ENCODE assay signal across 12 mouse cellular contexts in the genomic region with DNA sequence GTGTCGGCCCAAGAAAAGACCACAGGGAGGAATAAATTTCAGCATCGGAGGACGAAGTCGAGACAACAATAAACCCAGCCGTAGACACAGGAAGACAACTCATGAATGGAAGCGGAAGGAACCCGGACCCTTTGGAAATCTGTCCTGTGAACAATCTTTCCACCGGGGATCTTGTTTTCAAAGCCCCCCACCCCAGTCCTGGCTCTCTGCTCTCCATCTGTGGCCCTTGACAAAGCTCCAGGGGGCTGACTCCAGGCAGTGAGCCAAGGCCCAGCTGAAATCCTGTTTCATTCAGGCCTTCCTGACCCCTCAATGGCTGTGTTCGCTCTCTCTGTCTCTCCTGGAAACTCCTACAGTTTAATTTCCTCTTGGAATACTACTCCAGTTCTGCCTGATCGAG.
DNase-seq lines count a peak whose midpoint lies in the region; ATAC-seq and TF ChIP-seq lines count a peak whose summit lies in the region.
"Had no signal": no experiment of that assay in that cellular context is flagged by ENCODE, and none has a peak within 500 bp of the region (broad histone marks: within the 10 kb centered on the region; RNA-seq: fewer than 3 reads in every experiment).

No protein-coding gene starts in this region.

- H3K9me3 ChIP-seq in forebrain, postnatal 0 days (ENCODE audit: low read length), result no peaks in the 10 kb centered on the region
- H3K9me3 ChIP-seq in forebrain, embryonic 12.5 days, result no peaks in the 10 kb centered on the region
- H3K9me3 ChIP-seq in heart, embryonic 16.5 days (replicated peaks; ENCODE audit: control insufficient read depth, low read length), result peaks cover 5% of the 10 kb centered on the region
- no peaks in the 10 kb centered on the region for H3K9me3 ChIP-seq in neural tube, embryonic 13.5 days

- peak; percentile 25; the same call in 1 of the 2 replicates for ATAC-seq in forebrain, postnatal 0 days
- ATAC-seq in forebrain, embryonic 12.5 days (ENCODE audit: low FRiP score), result no peak
- ATAC-seq in heart, embryonic 16.5 days (replicated peaks; ENCODE audit: extremely low read depth, insufficient read depth, low FRiP score), result 0 out of 2 replicates have a peak, but pooled peaks have one; percentile 11
- ATAC-seq in neural tube, embryonic 13.5 days (ENCODE audit: low read depth), result peak; percentile 53

- peak; percentile 34 for DNase-seq in forebrain, postnatal 0 days
- peak; percentile 18 to 56 for DNase-seq in lung, postnatal 4 days
- no peak for DNase-seq in lung, adult 2 months
- no peak for DNase-seq in cerebellum, adult 18-20 months
- DNase-seq in adrenal gland, postnatal 36 days, result no peak
- DNase-seq: B cell, adult 2 months; lung, postnatal 14 days had no signal

- no peak overlapping the region for H3K27ac ChIP-seq in forebrain, postnatal 0 days (ENCODE audit: low read depth, low read length)
- H3K27ac ChIP-seq in forebrain, embryonic 12.5 days, result no peak overlapping the region
- peak overlapping the region; percentile 2; the same call in 1 of the 2 replicates for H3K27ac ChIP-seq in heart, embryonic 16.5 days (ENCODE audit: low read length)
- no peak overlapping the region for H3K27ac ChIP-seq in neural tube, embryonic 13.5 days (replicated peaks)
- H3K27ac ChIP-seq: embryonic facial prominence, embryonic 13.5 days; heart, adult 2 months had no signal

- H3K4me3 ChIP-seq in forebrain, postnatal 0 days (ENCODE audit: low read depth, low read length), result no peak overlapping the region
- H3K4me3 ChIP-seq in forebrain, embryonic 12.5 days (replicated peaks), result no peak overlapping the region
- no peak overlapping the region for H3K4me3 ChIP-seq in lung, adult 2 months (replicated peaks; ENCODE audit: extremely low read depth, low read depth, low read length)
- H3K4me3 ChIP-seq in heart, embryonic 16.5 days (ENCODE audit: low read length), result no peak overlapping the region
- no peak overlapping the region for H3K4me3 ChIP-seq in neural tube, embryonic 13.5 days
- H3K4me3 ChIP-seq: embryonic facial prominence, embryonic 13.5 days; heart, adult 2 months had no signal

- no peaks in the 10 kb centered on the region for H3K36me3 ChIP-seq in forebrain, postnatal 0 days (ENCODE audit: insufficient read depth)
- H3K36me3 ChIP-seq in forebrain, embryonic 12.5 days (replicated peaks), result no peaks in the 10 kb centered on the region
- peaks cover 25% of the 10 kb centered on the region for H3K36me3 ChIP-seq in heart, embryonic 16.5 days (ENCODE audit: control insufficient read depth, insufficient read depth)
- no peaks in the 10 kb centered on the region for H3K36me3 ChIP-seq in neural tube, embryonic 13.5 days

- no peak for TF ChIP-seq CTCF in forebrain, postnatal 0 days (IDR thresholded peaks at IDR 0.05; ENCODE audit: low read depth)
- no peak for TF ChIP-seq CTCF in lung, adult 2 months (IDR thresholded peaks at IDR 0.05; ENCODE audit: insufficient read depth, low read length)

- H3K9ac ChIP-seq in forebrain, postnatal 0 days, result no peak overlapping the region
- no peak overlapping the region for H3K9ac ChIP-seq in forebrain, embryonic 12.5 days
- no peak overlapping the region for H3K9ac ChIP-seq in heart, embryonic 16.5 days (ENCODE audit: low read length)
- H3K9ac ChIP-seq in neural tube, embryonic 13.5 days, result no peak overlapping the region
- H3K9ac ChIP-seq: embryonic facial prominence, embryonic 13.5 days had no signal

- no peak for TF ChIP-seq POLR2A in lung, adult 2 months (IDR thresholded peaks at IDR 0.05; ENCODE audit: borderline replicate concordance, extremely low read depth, low read depth, low read length)

- no peaks in the 10 kb centered on the region for H3K27me3 ChIP-seq in forebrain, postnatal 0 days (ENCODE audit: insufficient read depth, low read length)
- no peaks in the 10 kb centered on the region for H3K27me3 ChIP-seq in forebrain, embryonic 12.5 days
- H3K27me3 ChIP-seq in heart, embryonic 16.5 days (ENCODE audit: control insufficient read depth, insufficient read depth, low read length), result no peaks in the 10 kb centered on the region
- H3K27me3 ChIP-seq in neural tube, embryonic 13.5 days, result no peaks in the 10 kb centered on the region; the same call in 1 of the 2 replicates
- H3K27me3 ChIP-seq: embryonic facial prominence, embryonic 13.5 days had no signal

- no peak overlapping the region for H3K4me2 ChIP-seq in forebrain, postnatal 0 days (ENCODE audit: low read depth)
- no peak overlapping the region for H3K4me2 ChIP-seq in forebrain, embryonic 12.5 days
- H3K4me2 ChIP-seq in heart, embryonic 16.5 days (ENCODE audit: low read depth, low read length), result no peak overlapping the region
- H3K4me2 ChIP-seq in neural tube, embryonic 13.5 days, result 0 out of 2 replicates have a peak overlapping the region, but pooled peaks have one; percentile 0
- H3K4me2 ChIP-seq: embryonic facial prominence, embryonic 13.5 days had no signal

- no peaks in the 10 kb centered on the region for H3K4me1 ChIP-seq in forebrain, postnatal 0 days (ENCODE audit: insufficient read depth)
- 0 out of 2 replicates have a peak, but pooled peaks cover 2% of the 10 kb centered on the region for H3K4me1 ChIP-seq in forebrain, embryonic 12.5 days
- peaks cover 2% of the 10 kb centered on the region; the same call in 1 of the 2 replicates for H3K4me1 ChIP-seq in lung, adult 2 months (ENCODE audit: control insufficient read depth, insufficient read depth, low read length)
- peaks cover 11% of the 10 kb centered on the region for H3K4me1 ChIP-seq in heart, embryonic 16.5 days (ENCODE audit: control insufficient read depth, insufficient read depth, low read length)
- H3K4me1 ChIP-seq in neural tube, embryonic 13.5 days (replicated peaks), result peaks cover 13% of the 10 kb centered on the region; the same call in 1 of the 2 replicates

- 24% methylated on average over 10 of the region's 10 CpGs for WGBS in forebrain, postnatal 0 days
- 66% methylated on average over 10 of the region's 10 CpGs for WGBS in forebrain, embryonic 12.5 days
- WGBS in lung, adult 2 months, result 48% methylated on average over 10 of the region's 10 CpGs
- 61% methylated on average over 10 of the region's 10 CpGs for WGBS in heart, embryonic 16.5 days
- 29% methylated on average over 10 of the region's 10 CpGs for WGBS in neural tube, embryonic 13.5 days

Comparison
In these comparisons a context has a peak if more than half of its experiments do, and no peak if none do; other contexts are left out.
1. DNase-seq: peak in forebrain, postnatal 0 days (single experiment) and lung, postnatal 4 days (2 of 2); none in lung, adult 2 months (single experiment), cerebellum, adult 18-20 months (0 of 2) and adrenal gland, postnatal 36 days (0 of 2).